Mouse (Mus musculus) spleen, adult 2 months (tissue): ENCODE results near the gene Pdk3. TPM values are rescaled to one million over a fixed set of nuclear protein-coding genes. Genes with fewer than 3 reads are reported as not detected.

Experiments
- DNase-seq, 2 experiments: peaks; one replicate each; pipeline versions ENCODE4 v3.0.0 to v3.0.0-alpha.2; 2012 to 2021; ENCODE audit warnings: low spot score in 2 of 2, low read depth in 1 of 2
- H3K27ac ChIP-seq: fragments of 200-500 bp; 2 replicates; pipeline ENCODE4 v1.5.1; 2012; ENCODE audit warnings: low read length, inconsistent platforms; ENCODE audit not compliant: insufficient read depth
- H3K27me3 ChIP-seq: fragments of 200-500 bp; 2 replicates; pipeline ENCODE4 v1.6.1; 2012; ENCODE audit warnings: mild to moderate bottlenecking, moderate library complexity, low read length, inconsistent platforms; ENCODE audit not compliant: control insufficient read depth, insufficient read depth
- H3K36me3 ChIP-seq: fragments of 200-500 bp; 2 replicates; pipeline ENCODE4 v1.6.1; 2012; ENCODE audit warnings: mild to moderate bottlenecking, low read length, inconsistent platforms; ENCODE audit not compliant: control insufficient read depth, insufficient read depth
- H3K4me1 ChIP-seq: fragments of 200-500 bp; 2 replicates; pipeline ENCODE4 v1.6.1; 2011; ENCODE audit warnings: inconsistent platforms; ENCODE audit not compliant: control insufficient read depth, insufficient read depth, insufficient read length
- H3K4me3 ChIP-seq: fragments of 200-500 bp; 2 replicates; pipeline ENCODE4 v1.5.1; 2011; ENCODE audit warnings: mild to moderate bottlenecking, inconsistent platforms; ENCODE audit not compliant: insufficient read depth, insufficient read length; ENCODE audit errors: extremely low read depth
- CTCF ChIP-seq: fragments of 200-500 bp; IDR thresholded peaks from 2 replicates; pipeline ENCODE4 v1.5.1; 2011; ENCODE audit warnings: mild to moderate bottlenecking, inconsistent platforms; ENCODE audit not compliant: insufficient read depth, insufficient read length, insufficient replicate concordance; ENCODE audit errors: extremely low read depth
- POLR2A ChIP-seq: fragments of 200-500 bp; IDR thresholded peaks from 2 replicates; pipeline ENCODE4 v1.6.1; 2011; ENCODE audit warnings: low read depth, low read length, inconsistent platforms
- whole genome bisulfite sequencing: fragments of 180-500 bp; shearing (Covaris S2); methylation state at CpG from one replicate; pipeline ENCODE4 v1.1.7; 2018; 5-methylcytosine and 5-hydroxymethylcytosine counted together
- polyA plus RNA-seq: library from polyadenylated mRNA; depleted of rRNA; stranded (reverse); fragments of >200 nt; gene quantifications from 2 replicates; pipeline ENCODE4 v1.2.3, GENCODE M21; 2012

Pdk3 gene
- polyA plus RNA-seq, 1 experiment: 7.3 TPM

DNA sequence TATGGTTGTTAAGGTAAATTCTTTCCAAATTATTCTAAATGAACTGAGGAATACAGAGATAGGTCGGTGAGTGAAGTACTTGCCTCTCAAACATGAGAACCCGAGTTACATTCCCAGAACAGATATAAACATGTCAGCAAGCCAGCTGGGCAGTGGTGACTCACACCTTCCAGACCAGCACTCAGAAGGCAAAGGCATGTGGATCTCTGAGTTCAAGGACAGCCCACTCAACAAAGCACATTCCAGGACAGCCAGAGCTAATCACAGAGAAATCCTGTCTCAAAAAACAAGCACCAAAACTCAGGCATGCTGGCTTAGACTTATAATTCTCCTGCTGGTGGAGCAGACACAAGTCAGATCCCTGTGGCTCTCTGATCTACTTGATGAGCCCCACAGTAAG is 6.2 kb downstream of the Pdk3 start:
- no peaks in the 10 kb centered on the region for H3K27me3 ChIP-seq
- DNase-seq: no peak
- H3K36me3 ChIP-seq: no peaks in the 10 kb centered on the region
- H3K27ac ChIP-seq: no peak overlapping the region
- TF ChIP-seq CTCF: no peak
- no peak for TF ChIP-seq POLR2A
- WGBS: 67% methylated on average over 2 of the region's 2 CpGs
- no peaks in the 10 kb centered on the region for H3K4me1 ChIP-seq
- no peak overlapping the region for H3K4me3 ChIP-seq

DNA sequence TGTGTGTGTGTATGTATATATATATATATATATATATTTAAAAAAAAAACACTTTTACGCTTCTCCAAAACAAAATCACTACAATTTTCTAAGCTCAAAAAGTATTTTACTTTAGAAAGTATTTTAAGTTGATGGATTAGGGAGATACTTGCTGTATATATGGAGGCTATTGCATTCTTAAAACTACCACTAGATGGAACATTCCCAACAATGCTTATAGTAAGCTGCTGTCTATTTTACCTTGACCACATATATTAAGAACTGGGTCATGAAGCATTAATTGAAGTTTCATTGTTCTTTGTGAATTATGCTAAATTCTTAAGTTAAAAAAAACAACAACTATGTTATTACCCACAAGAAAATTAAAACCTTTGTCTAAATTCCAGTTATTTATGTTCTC is 24.0 kb downstream of the Pdk3 start:
- no peak for DNase-seq
- no peak overlapping the region for H3K27ac ChIP-seq
- H3K4me1 ChIP-seq: no peaks in the 10 kb centered on the region
- no peak overlapping the region for H3K4me3 ChIP-seq
- no peaks in the 10 kb centered on the region for H3K27me3 ChIP-seq
- 94% methylated on average over 1 of the region's 1 CpGs for WGBS
- no peaks in the 10 kb centered on the region for H3K36me3 ChIP-seq
- TF ChIP-seq POLR2A (no peak), CTCF (no peak)

DNA sequence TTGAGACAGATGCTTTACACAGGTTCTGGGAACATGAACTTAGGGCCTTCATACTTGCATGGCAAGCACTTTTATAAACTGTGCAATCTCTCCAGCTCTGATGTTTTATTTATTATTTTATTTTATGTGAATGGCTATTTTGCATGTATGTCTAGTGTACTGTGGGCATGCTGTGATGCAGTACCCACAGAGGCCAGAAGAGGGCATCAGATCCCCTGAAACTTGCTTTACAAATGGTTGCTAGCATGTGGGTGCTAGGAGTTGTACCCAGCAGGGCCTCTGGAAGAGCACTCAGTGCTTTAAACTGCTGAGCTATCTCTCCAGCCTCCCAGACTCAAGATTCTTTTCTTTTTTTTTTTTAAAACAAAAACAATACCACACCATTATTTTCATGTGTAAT is 38.8 kb downstream of the Pdk3 start:
- Histone ChIP-seq H3K36me3 (no peaks in the 10 kb centered on the region), H3K4me1 (no peaks in the 10 kb centered on the region), H3K27me3 (no peaks in the 10 kb centered on the region), H3K27ac (no peak overlapping the region), H3K4me3 (no peak overlapping the region)
- DNase-seq: peak; percentile 8 to 41
- no peak for TF ChIP-seq POLR2A
- peak; percentile 20; the same call in 1 of the 2 replicates for TF ChIP-seq CTCF

DNA sequence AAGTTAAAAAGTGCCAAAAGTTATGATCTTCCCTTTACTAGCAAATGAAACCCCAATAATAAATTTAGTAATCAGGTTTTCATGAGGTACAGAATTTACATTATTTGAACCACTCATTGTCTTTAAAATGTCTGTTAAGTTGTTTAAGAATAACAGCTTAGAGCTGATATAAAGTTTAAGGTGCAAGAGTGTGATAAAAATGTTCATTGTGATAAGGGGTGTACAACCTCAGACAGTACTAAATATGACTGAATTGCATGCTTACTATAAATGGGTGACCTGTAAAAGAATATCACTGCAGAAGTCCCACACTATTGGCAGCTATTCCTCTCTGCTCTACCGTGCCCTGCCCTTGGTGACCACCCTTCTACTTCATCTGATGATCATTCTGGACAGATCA is 42.4 kb downstream of the Pdk3 start:
- Histone ChIP-seq H3K36me3 (no peaks in the 10 kb centered on the region), H3K27ac (no peak overlapping the region), H3K4me1 (no peaks in the 10 kb centered on the region), H3K4me3 (no peak overlapping the region), H3K27me3 (no peaks in the 10 kb centered on the region)
- no peak for DNase-seq
- TF ChIP-seq CTCF: no peak
- no peak for TF ChIP-seq POLR2A
- WGBS: 78% methylated on average over 1 of the region's 1 CpGs

DNA sequence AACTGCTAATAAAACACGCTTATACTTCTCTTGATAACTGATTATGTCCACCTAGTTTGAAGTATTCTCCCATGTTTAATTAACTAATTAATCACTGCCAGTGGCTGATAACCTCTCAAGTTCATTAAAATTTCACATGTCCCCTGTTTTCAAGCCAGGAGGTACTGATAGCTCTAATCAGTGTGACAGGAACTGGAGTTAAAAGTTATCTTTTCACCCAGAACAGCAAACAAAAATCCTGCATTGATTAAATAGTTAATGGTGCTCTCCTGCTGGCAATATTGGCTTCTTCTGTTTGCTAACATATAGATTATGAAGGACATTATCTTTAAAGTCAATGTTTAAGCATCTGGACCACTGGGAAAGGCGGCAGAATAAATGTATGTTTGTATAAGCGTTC is 71.2 kb downstream of the Pdk3 start:
- Histone ChIP-seq H3K27me3 (no peaks in the 10 kb centered on the region), H3K4me3 (no peak overlapping the region), H3K4me1 (no peaks in the 10 kb centered on the region), H3K27ac (no peak overlapping the region), H3K36me3 (no peaks in the 10 kb centered on the region)
- DNase-seq: no peak
- 86% methylated on average over 3 of the region's 3 CpGs for WGBS
- no peak for TF ChIP-seq CTCF

DNA sequence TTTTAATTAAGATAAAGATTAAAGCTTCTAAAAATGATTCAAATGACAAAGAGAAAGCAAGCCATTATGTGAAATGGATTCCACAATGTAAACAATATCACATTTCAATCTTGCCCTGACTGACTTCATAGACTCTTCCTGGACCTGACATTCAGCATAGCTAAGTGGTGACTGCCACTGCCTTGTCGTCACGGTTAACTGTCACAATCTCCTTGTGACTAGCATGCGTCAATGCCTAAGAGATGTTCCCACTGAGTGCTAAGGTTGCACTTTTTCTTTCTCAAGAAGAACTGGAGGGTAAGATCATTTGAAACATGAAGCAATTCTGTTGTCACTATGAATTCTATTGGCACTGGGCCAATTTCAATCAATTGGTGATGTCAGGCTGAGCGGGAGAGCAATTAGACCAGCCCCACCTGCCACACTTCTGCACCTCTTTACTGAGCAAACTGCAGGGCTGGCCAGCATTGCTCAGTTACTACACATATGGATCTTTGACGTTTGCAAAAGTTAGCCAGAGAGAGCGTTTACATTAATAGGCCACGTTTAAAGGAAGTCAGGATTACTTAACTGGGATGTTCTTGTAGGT is 75.0 kb downstream of the Pdk3 start:
- Histone ChIP-seq H3K36me3 (no peaks in the 10 kb centered on the region), H3K4me1 (no peaks in the 10 kb centered on the region), H3K4me3 (no peak overlapping the region), H3K27ac (no peak overlapping the region), H3K27me3 (no peaks in the 10 kb centered on the region)
- 77% methylated on average over 7 of the region's 7 CpGs for WGBS
- TF ChIP-seq CTCF (no peak), POLR2A (no peak)
- no peak for DNase-seq

DNA sequence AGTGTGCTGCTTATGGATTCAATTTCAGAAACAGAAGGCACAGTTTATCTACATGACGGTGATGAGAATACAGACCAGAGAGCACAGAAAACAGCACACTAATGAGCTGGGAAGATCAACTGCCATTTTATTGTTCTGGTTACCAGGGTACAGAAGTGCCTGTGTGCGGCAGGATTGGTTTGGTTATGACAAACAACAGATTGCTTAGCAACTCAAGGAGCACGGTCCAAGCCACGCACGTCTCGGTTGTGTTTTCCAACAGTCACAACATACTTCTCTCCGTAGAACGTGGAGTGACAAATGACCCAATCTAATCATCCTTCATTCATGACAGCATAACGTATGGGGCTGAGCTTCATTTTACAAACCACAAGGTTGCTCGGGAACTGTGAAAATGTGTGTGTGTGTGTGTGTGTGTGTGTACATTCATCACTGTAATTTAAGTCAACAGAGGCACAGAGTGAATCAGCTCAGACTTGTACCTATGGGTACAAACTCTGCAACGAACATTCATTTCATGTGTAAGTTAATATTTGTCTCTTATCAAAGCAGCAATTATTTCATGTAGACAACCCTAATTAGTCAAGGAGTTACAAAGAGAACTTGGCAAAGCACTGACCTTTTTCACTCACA is 76.7 kb downstream of the Pdk3 start:
- H3K4me3 ChIP-seq: no peak overlapping the region
- H3K36me3 ChIP-seq: no peaks in the 10 kb centered on the region
- TF ChIP-seq CTCF (no peak), POLR2A (no peak)
- no peaks in the 10 kb centered on the region for H3K27me3 ChIP-seq
- no peaks in the 10 kb centered on the region for H3K4me1 ChIP-seq
- 89% methylated on average over 11 of the region's 11 CpGs for WGBS
- H3K27ac ChIP-seq: no peak overlapping the region
- DNase-seq: no peak
